22 mouse cellular contexts compared by ENCODE assay signal in the genomic region with DNA sequence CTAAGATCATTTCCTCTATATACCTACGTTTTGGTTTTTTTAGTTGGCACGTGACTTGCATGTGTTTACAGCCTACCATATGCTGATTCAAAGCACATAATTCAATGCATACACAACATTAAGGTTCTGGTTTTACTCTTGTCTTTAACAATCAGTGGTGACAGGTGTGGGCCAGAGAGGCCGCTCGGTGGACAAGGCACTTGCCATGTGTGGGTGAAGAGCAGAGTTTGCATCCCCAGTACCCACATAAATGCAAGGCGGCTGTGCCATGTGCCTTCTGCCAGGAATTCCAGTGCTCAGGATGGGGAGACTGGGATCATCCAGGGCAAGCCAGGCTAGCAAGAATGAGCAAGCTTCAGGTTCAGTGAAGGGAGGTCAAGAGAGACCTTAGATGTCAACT. TPM values are rescaled to one million over a fixed set of nuclear protein-coding genes. Genes with fewer than 3 reads are reported as not detected.
DNase-seq lines count a peak whose midpoint lies in the region; ATAC-seq and TF ChIP-seq lines count a peak whose summit lies in the region.
"Had no signal": no experiment of that assay in that cellular context is flagged by ENCODE, and none has a peak within 500 bp of the region (broad histone marks: within the 10 kb centered on the region; RNA-seq: fewer than 3 reads in every experiment).

No protein-coding gene starts in this region.

- ATAC-seq in heart, embryonic 16.5 days (replicated peaks; ENCODE audit: extremely low read depth, insufficient read depth, low FRiP score): no peak
- no peak for ATAC-seq in embryonic facial prominence, embryonic 13.5 days (ENCODE audit: insufficient number of reproducible peaks, insufficient read depth, low FRiP score, low TSS enrichment, low read depth)
- ATAC-seq: CD4-positive, CD25-positive, alpha-beta regulatory T cell, adult 4 months; forebrain, embryonic 16.5 days; hindbrain, embryonic 16.5 days; inflammation-experienced regulatory T-cells, adult 6 months; intestine, postnatal 0 days had no signal

- peak overlapping the region; percentile 79; the same call in 1 of the 2 replicates for H3K27ac ChIP-seq in gastrocnemius, adult 2 months
- H3K27ac ChIP-seq in heart, embryonic 16.5 days (ENCODE audit: low read length): peak overlapping the region; percentile 37
- H3K27ac ChIP-seq in embryonic facial prominence, embryonic 13.5 days: 0 out of 2 replicates have a peak overlapping the region, but pooled peaks have one; percentile 33
- no peak overlapping the region for H3K27ac ChIP-seq in hindbrain, embryonic 10.5 days
- H3K27ac ChIP-seq: forebrain, embryonic 12.5 days had no signal

- H3K4me2 ChIP-seq in heart, embryonic 16.5 days (ENCODE audit: low read depth, low read length): no peak overlapping the region
- no peak overlapping the region for H3K4me2 ChIP-seq in embryonic facial prominence, embryonic 13.5 days
- peak overlapping the region; percentile 7 for H3K4me2 ChIP-seq in myocyte (ENCODE audit: low read depth)
- H3K4me2 ChIP-seq: forebrain, embryonic 12.5 days; heart, embryonic 12.5 days had no signal

- no peak overlapping the region for H3K4me3 ChIP-seq in gastrocnemius, adult 2 months
- no peak overlapping the region for H3K4me3 ChIP-seq in heart, embryonic 16.5 days (ENCODE audit: low read length)
- H3K4me3 ChIP-seq in embryonic facial prominence, embryonic 13.5 days: no peak overlapping the region
- H3K4me3 ChIP-seq in myocyte: no peak overlapping the region
- no peak overlapping the region for H3K4me3 ChIP-seq in hindbrain, embryonic 10.5 days
- H3K4me3 ChIP-seq: forebrain, embryonic 12.5 days; heart, embryonic 12.5 days had no signal

- H3K36me3 ChIP-seq in heart, embryonic 16.5 days (ENCODE audit: control insufficient read depth, insufficient read depth): no peaks in the 10 kb centered on the region
- 0 out of 2 replicates have a peak, but pooled peaks cover 3% of the 10 kb centered on the region for H3K36me3 ChIP-seq in embryonic facial prominence, embryonic 13.5 days
- no peaks in the 10 kb centered on the region for H3K36me3 ChIP-seq in myocyte (ENCODE audit: control insufficient read depth, insufficient read depth)
- H3K36me3 ChIP-seq in hindbrain, embryonic 10.5 days: no peaks in the 10 kb centered on the region
- H3K36me3 ChIP-seq: forebrain, embryonic 12.5 days; G1E had no signal

- H3K9ac ChIP-seq in heart, embryonic 16.5 days (ENCODE audit: low read length): no peak overlapping the region; the same call in 1 of the 2 replicates
- no peak overlapping the region for H3K9ac ChIP-seq in embryonic facial prominence, embryonic 13.5 days
- H3K9ac ChIP-seq: forebrain, embryonic 12.5 days; heart, embryonic 12.5 days had no signal

- H3ac ChIP-seq in myocyte (ENCODE audit: control insufficient read depth, insufficient read length): no peak overlapping the region

- 69% methylated on average over 5 of the region's 5 CpGs for WGBS in heart, embryonic 16.5 days
- WGBS in embryonic facial prominence, embryonic 13.5 days: 53% methylated on average over 5 of the region's 5 CpGs
- WGBS in hindbrain, embryonic 10.5 days: 91% methylated on average over 5 of the region's 5 CpGs

- no peaks in the 10 kb centered on the region for H3K9me3 ChIP-seq in heart, embryonic 16.5 days (replicated peaks; ENCODE audit: control insufficient read depth, low read length)
- no peaks in the 10 kb centered on the region for H3K9me3 ChIP-seq in embryonic facial prominence, embryonic 13.5 days
- H3K9me3 ChIP-seq in hindbrain, embryonic 10.5 days: no peaks in the 10 kb centered on the region
- H3K9me3 ChIP-seq: forebrain, embryonic 12.5 days; G1E; heart, embryonic 12.5 days had no signal

- TF ChIP-seq POLR2A in myocyte (IDR thresholded peaks at IDR 0.05; ENCODE audit: insufficient read length, low read depth): no peak

- intact Hi-C loops in gastrocnemius, adult 2 months (cut with DNase I): loop anchor here (5.0 to 10.0 kb wide), 2 partner anchors 74 to 252 kb away; partner anchors contain the start of gene Tmem140

- DNase-seq in gastrocnemius, adult 2 months: no peak
- no peak for DNase-seq in gastrocnemius, postnatal 10 days
- no peak for DNase-seq in heart, adult 8-10 months (ENCODE audit: low spot score)
- no peak for DNase-seq in hindbrain, embryonic 10.5 days (ENCODE audit: low spot score)
- DNase-seq: adrenal gland, adult 8-10 months; adrenal gland, postnatal 36 days; B cell, adult 2 months; cerebellum, adult 2 months; cerebellum, postnatal 25 days; gastrocnemius, postnatal 25 days; heart, postnatal 14 days had no signal

- no peak for TF ChIP-seq CTCF in gastrocnemius, adult 2 months (IDR thresholded peaks at IDR 0.05)

- peaks cover 92% of the 10 kb centered on the region for H3K79me2 ChIP-seq in myocyte (ENCODE audit: control insufficient read depth, insufficient read depth)

- H3K4me1 ChIP-seq in heart, embryonic 16.5 days (ENCODE audit: control insufficient read depth, insufficient read depth, low read length): peaks cover 46% of the 10 kb centered on the region
- H3K4me1 ChIP-seq in embryonic facial prominence, embryonic 13.5 days: peaks cover 53% of the 10 kb centered on the region
- peaks cover 17% of the 10 kb centered on the region for H3K4me1 ChIP-seq in hindbrain, embryonic 10.5 days (replicated peaks)

- no peaks in the 10 kb centered on the region for H3K27me3 ChIP-seq in heart, embryonic 16.5 days (ENCODE audit: control insufficient read depth, insufficient read depth, low read length)
- no peaks in the 10 kb centered on the region for H3K27me3 ChIP-seq in embryonic facial prominence, embryonic 13.5 days
- no peaks in the 10 kb centered on the region for H3K27me3 ChIP-seq in myocyte (ENCODE audit: control insufficient read depth, insufficient read depth, insufficient read length)
- no peaks in the 10 kb centered on the region for H3K27me3 ChIP-seq in hindbrain, embryonic 10.5 days (ENCODE audit: insufficient read depth, poor library complexity, severe bottlenecking)
- H3K27me3 ChIP-seq: forebrain, embryonic 12.5 days; heart, embryonic 12.5 days had no signal

TF ChIP-seq in myocyte, 11 proteins besides CTCF, POLR2A, EP300 and RAD21:
- peak in 2 of 3 experiments; percentile 60 to 72 for TF ChIP-seq MYOD1 (IDR thresholded peaks at IDR 0.05; ENCODE audit: control insufficient read depth in 1 of 3, insufficient read length in 2 of 3, low read depth in 2 of 3)
- no peak for TF ChIP-seq MAX (IDR thresholded peaks at IDR 0.05; ENCODE audit: low read depth)
- peak in 1 of 3 experiments; percentile 56 for TF ChIP-seq MYOG (IDR thresholded peaks at IDR 0.05; ENCODE audit: control insufficient read depth in 1 of 3, insufficient read depth in 1 of 3, insufficient read length in 2 of 3, low read depth in 2 of 3)

RNA-seq across cellular contexts. Expression of gene Cald1, which starts 14.8 kb away (rescaled TPM):
- 10 to 100 TPM; 23.9 to 39.9 TPM for total RNA-seq in gastrocnemius, adult 2 months (2021)
- 10 to 100 TPM; 70.2 to 87.0 TPM for total RNA-seq in gastrocnemius, postnatal 10 days (2021)
- 122 and 138 TPM in 2 replicates for polyA plus RNA-seq in heart, embryonic 16.5 days (2015; fragmentation: Nextera tagmentation; extraction: Ambion mirVana)
- total RNA-seq in heart, adult 8-10 months (2022): 10 to 100 TPM; 38.7 to 48.1 (median 43.9) TPM
- polyA plus RNA-seq in embryonic facial prominence, embryonic 13.5 days (2015; fragmentation: Nextera tagmentation; extraction: Ambion mirVana): 432 and 463 TPM in 2 replicates
- polyA plus RNA-seq in myocyte (2012; fragmentation: generic; extraction: Trizol): 88.1 TPM
- 117 and 144 TPM in 2 replicates for polyA plus RNA-seq in hindbrain, embryonic 10.5 days (2016; fragmentation: Nextera tagmentation; extraction: Ambion mirVana)
- polyA plus RNA-seq: G1E had no signal
